Comparison of ENCODE assay signal across 8 mouse cellular contexts in genomic region chr6:136173191-136173896, GRCm38 (mm10). TPM values are rescaled to one million over a fixed set of nuclear protein-coding genes. Genes with fewer than 3 reads are reported as not detected.
DNase-seq lines count a peak whose midpoint lies in the region; ATAC-seq lines count a peak whose summit lies in the region.

TSS of gene Grin2b (minus strand) at chr6:136173511.

- peak within 1 kb of the TSS; percentile 39 for H3K9ac ChIP-seq in heart, embryonic 12.5 days

- H3K36me3 ChIP-seq in heart, embryonic 12.5 days: no peaks in the 10 kb centered on the region
- H3K36me3 ChIP-seq in midbrain, embryonic 10.5 days: no peaks in the 10 kb centered on the region

- WGBS in heart, embryonic 12.5 days: 1% methylated on average over 26 of the region's 30 CpGs
- WGBS in midbrain, embryonic 10.5 days: 1% methylated on average over 24 of the region's 30 CpGs

- peaks cover 16% of the 10 kb centered on the region for H3K4me1 ChIP-seq in heart, embryonic 12.5 days (replicated peaks)
- peaks cover 21% of the 10 kb centered on the region for H3K4me1 ChIP-seq in midbrain, embryonic 10.5 days

- no peaks in the 10 kb centered on the region for H3K9me3 ChIP-seq in heart, embryonic 12.5 days (replicated peaks)
- no peaks in the 10 kb centered on the region for H3K9me3 ChIP-seq in midbrain, embryonic 10.5 days (replicated peaks)

- H3K27ac ChIP-seq in heart, embryonic 12.5 days (ENCODE audit: poor library complexity, severe bottlenecking): no peak within 1 kb of the TSS
- H3K27ac ChIP-seq in midbrain, embryonic 10.5 days (replicated peaks): peak within 1 kb of the TSS; percentile 55

- peak within 1 kb of the TSS; percentile 53 for H3K4me3 ChIP-seq in heart, embryonic 12.5 days
- H3K4me3 ChIP-seq in midbrain, embryonic 10.5 days: peak within 1 kb of the TSS; percentile 69

- peak; percentile 33; the same call in 1 of the 2 replicates for ATAC-seq in heart, embryonic 12.5 days (ENCODE audit: insufficient number of reproducible peaks, low FRiP score)

- H3K27me3 ChIP-seq in heart, embryonic 12.5 days (replicated peaks): peaks cover 62% of the 10 kb centered on the region
- H3K27me3 ChIP-seq in midbrain, embryonic 10.5 days (ENCODE audit: low read depth, poor library complexity, severe bottlenecking): peaks cover 45% of the 10 kb centered on the region

- DNase-seq in heart, postnatal 14 days: no peak
- DNase-seq in brain, embryonic 18.5 days (ENCODE audit: low read depth, low spot score): peak; percentile 76
- peak; percentile 46 to 81 for DNase-seq in frontal cortex, adult 2 months (ENCODE audit: extremely low spot score in 1 of 2, low spot score in 1 of 2)
- DNase-seq in layer of hippocampus, postnatal 36 days: peak; percentile 75 to 76
- peak; percentile 72 for DNase-seq in midbrain, embryonic 10.5 days (ENCODE audit: low spot score)
- DNase-seq in telencephalon, adult 2 months (ENCODE audit: low read depth, low spot score): peak; percentile 82
- DNase-seq in urinary bladder, postnatal 25 days (ENCODE audit: low spot score): no peak

- intact Hi-C loops in heart, postnatal 14 days (cut with DNase I): no loop called here

- peak within 1 kb of the TSS; percentile 93 for H3K4me2 ChIP-seq in heart, embryonic 12.5 days

RNA-seq across cellular contexts. Expression of gene Grin2b, which starts in this region (rescaled TPM):
- 0.12 and 0.20 TPM in 2 replicates for polyA plus RNA-seq in heart, embryonic 12.5 days (2016; fragmentation: Nextera tagmentation; extraction: Ambion mirVana)
- under 1 TPM in 1 of 2 experiments, not detected in 1; 0.02 TPM for total RNA-seq in heart, postnatal 14 days (2021)
- 40.1 and 44.3 TPM in 2 replicates for polyA plus RNA-seq in frontal cortex, adult 2 months (2012; rRNA removed)
- total RNA-seq in layer of hippocampus, postnatal 36 days (2021): 100 to 1,000 TPM; 320 to 364 TPM
- 0.09 and 1.4 TPM in 2 replicates for polyA plus RNA-seq in midbrain, embryonic 10.5 days (2016; fragmentation: Nextera tagmentation; extraction: Ambion mirVana)

Comparison
In these comparisons a context has a peak if more than half of its experiments do, and no peak if none do; other contexts are left out.
1. RNA of gene Grin2b (total RNA-seq): 320 to 364 TPM in layer of hippocampus, postnatal 36 days; 0.02 TPM in heart, postnatal 14 days; every median in the first group is over 100 times any median in the second.
2. RNA of gene Grin2b (polyA plus RNA-seq): 40.1 to 44.3 TPM in frontal cortex, adult 2 months; 0.12 to 0.20 TPM in heart, embryonic 12.5 days and 0.09 to 1.4 TPM in midbrain, embryonic 10.5 days; every median in the first group is over 10 times any median in the second.
3. Peak in ATAC-seq, H3K4me3 ChIP-seq, H3K9ac ChIP-seq and H3K4me2 ChIP-seq in heart, embryonic 12.5 days; RNA of the gene not detected or under 1 TPM.
4. DNase-seq: peak in brain, embryonic 18.5 days (single experiment), frontal cortex, adult 2 months (2 of 2), layer of hippocampus, postnatal 36 days (2 of 2), midbrain, embryonic 10.5 days (single experiment) and telencephalon, adult 2 months (single experiment); none in heart, postnatal 14 days (0 of 2) and urinary bladder, postnatal 25 days (single experiment).